Mouse (Mus musculus): ENCODE data around the gene Zmat5. TPM values are rescaled to one million over a fixed set of nuclear protein-coding genes. Genes with fewer than 3 reads are reported as not detected.

The Zmat5 gene
- total RNA-seq (2021): 10 to 100 TPM; 26.8 to 28.2 TPM

DNA sequence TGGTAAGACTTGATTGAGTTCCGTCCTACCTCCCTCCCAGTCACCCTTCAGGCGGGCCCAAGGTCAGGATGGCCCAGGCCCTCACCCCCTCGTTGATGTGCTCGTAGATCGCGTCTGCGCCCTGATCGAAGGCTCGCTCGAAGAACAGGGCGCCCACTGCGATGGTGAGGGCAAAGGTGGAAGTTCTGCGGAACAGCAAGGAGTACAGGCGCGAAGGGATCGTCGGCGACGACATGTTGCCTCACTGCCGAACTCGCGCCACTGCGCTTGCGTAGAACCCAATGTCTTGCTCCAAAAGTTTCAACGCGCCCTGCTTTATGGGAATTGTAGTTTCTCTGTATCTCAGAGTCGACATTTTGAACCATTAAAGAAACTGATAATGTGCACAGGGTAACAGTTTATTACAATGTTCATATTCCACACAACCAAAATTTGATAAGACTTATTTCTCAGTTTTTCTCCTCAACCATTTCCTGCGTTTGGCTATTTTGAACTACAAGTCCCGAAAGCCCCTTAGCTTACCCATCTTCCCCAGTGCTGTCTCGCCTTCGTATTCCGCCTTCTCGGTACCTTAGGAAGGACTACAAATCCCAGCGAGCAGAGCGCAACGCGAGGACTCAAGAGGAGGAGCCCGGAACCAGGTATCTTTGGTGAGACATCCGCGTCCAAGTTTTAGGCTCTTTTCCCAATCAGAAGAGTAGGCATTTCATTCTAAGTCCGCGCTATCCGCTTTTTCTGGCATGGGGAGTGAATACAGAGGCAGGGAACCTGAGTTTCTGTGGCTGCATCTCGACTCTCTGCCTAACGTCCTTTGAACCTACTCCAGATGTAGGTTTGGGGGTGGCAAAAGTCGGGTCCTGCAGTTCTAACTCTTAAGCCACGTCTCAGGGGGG is at the start of gene Zmat5, which contains the start of gene Uqcr10:
Gene Zmat5 (plus strand): TSS at position 607 of the 893 bp plus-strand sequence.
Gene Uqcr10 (minus strand): TSS at position 271 of the 893 bp plus-strand sequence.
- intact Hi-C loops (cut with DNase I): loop anchor here (5.0 kb wide), 1 partner anchor 267 kb away; no protein-coding TSS in a partner anchor
- DNase-seq (ENCODE audit: extremely low spot score in 1 of 2, low spot score in 2 of 2): peak; percentile 91 to 95

DNA sequence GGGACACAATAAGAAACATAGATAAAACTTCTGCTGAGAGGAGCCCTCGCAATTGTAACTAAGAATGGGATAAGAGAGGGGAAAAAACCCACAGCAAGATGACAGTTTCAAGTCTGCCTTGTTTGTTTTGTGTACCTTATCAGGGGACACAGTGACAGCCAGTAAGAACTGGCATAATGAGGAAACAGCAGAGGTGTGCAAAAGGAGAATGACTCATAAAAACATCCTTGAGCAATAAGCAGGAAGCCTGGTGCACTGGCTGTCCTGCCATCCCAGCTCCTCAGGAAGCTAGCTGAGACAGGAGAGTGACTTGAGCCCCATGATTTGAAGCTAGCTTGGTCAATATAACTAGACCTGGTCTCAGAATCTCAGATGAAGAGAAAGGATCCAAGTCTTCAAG is 44.7 kb upstream of the Zmat5 start:
- intact Hi-C loops (cut with DNase I): no loop called here
- no peak for DNase-seq (ENCODE audit: extremely low spot score in 1 of 2, low spot score in 2 of 2)

DNA sequence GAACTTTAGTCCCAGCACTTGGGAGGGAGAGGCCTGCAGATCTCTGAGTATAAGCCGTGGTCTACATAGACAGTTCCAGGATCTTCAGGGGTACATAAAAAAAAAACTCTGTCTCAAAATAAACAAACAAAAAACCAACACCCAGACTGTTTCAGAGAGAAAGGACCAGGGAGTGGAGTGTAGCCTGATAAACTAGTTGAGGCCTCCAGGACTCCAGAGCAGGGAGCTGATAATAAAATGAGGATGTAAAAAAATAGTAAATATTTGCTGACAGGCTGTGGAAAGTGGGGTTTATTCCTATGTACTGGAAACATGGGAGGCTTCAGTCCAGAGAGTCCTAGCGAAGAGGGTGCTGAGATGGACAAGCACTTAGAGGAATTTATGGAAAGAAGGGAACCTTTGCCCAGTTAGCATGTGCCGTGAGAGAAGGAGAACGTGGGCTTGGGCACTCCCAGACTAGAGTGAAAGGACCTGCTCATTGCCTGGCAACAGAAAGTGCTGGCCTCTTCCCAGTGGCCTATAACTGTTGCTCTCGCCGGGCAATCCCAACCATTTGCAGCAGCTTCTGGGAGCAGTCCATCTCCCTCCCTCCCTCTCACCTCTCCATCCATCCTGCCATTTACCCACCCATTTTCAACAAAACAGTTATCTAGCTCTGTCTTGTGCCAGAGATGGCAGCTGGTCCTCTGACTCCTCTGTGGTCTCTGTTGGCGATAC is 44.0 kb upstream of the Zmat5 start:
- no peak for DNase-seq (ENCODE audit: extremely low spot score in 1 of 2, low spot score in 2 of 2)
- intact Hi-C loops (cut with DNase I): no loop called here

DNA sequence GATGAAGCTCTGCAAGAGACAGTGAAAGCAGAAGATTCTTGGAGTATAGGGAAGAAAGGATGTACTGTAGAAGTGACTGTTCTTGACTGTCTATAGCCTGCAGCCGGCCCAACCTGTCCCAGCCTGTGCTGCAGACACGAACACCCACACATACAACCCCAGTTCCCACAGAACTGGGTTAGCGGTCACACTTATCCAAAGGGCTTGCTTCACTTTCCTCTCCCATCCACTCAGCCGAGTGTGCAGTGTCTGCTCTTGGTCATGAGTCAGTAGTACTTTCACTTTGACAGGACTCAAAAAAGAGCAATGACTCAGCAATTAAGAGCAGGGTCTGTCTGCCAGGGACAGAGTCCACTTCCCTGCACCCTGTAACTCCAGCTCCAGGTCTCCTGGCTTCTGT is 43.2 kb upstream of the Zmat5 start:
- intact Hi-C loops (cut with DNase I): no loop called here
- DNase-seq (ENCODE audit: extremely low spot score in 1 of 2, low spot score in 2 of 2): no peak

DNA sequence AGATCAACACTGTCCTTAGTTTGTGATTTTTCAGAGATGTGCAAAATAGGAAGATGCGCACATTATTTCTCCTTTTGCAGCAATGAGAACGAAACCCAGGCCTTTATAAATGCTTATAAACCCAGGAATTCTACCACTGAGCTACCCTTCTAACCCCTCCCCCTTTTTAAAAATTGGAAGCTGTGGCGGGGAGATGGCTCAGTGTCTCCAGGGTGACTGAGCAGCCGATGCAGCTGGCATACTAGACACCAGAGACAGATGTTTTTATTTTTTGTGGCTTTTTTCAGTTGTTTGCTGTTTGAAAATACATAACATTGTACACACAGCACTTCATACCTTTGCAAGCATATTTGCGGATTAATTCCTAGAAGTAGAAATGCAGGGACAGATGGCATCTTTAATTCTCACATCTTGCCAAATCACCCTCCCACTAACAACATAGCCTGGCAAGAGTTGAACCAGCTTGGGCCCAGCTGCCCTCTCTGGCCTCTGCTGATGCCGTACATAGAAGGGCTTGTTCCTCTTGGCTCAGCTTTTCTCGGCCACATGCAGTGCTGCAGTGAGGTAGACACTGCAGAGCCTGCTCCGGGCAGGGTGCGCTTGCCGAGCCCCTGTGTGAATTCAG is 42.5 kb upstream of the Zmat5 start:
- intact Hi-C loops (cut with DNase I): no loop called here
- no peak for DNase-seq (ENCODE audit: extremely low spot score in 1 of 2, low spot score in 2 of 2)

DNA sequence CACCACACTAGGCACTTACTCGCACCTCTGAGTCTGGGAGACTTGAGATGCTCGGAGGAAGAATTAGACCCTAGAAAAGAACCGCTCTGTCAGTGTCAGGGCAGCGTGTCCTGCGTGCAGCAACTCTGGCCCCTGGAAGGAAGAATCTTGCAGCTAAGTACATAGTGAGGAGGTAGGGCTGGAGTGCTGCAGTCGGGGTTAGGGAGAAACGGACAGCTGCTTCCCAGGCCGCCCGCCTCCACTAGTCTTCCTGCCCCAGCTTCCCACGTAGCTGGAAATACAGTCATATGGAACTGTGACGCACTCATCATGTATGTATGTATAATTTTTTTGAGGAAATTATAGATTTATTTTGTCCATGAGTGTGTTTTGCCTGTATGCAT is 42.0 kb upstream of the Zmat5 start:
- intact Hi-C loops (cut with DNase I): no loop called here
- DNase-seq (ENCODE audit: extremely low spot score in 1 of 2, low spot score in 2 of 2): no peak

DNA sequence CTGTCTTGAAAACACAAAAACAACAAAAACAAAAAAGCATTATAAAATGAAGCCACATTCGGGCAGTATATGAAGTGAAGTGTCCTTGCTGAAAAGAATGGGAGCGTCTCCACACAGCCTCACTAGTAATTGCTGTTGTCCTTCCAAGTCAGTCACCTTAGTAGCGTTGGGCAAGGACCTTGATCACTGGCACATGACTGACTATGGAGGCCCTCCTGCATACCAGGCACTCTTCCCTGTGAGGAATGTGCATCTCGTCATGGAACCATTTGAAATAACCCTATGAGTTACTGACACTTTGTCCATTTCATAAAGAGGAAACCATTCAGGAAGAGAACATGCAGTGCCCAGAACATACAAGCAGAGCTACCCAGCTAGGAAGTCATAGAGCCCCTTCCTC is 32.7 kb upstream of the Zmat5 start:
- DNase-seq (ENCODE audit: extremely low spot score in 1 of 2, low spot score in 2 of 2): no peak
- intact Hi-C loops (cut with DNase I): no loop called here

DNA sequence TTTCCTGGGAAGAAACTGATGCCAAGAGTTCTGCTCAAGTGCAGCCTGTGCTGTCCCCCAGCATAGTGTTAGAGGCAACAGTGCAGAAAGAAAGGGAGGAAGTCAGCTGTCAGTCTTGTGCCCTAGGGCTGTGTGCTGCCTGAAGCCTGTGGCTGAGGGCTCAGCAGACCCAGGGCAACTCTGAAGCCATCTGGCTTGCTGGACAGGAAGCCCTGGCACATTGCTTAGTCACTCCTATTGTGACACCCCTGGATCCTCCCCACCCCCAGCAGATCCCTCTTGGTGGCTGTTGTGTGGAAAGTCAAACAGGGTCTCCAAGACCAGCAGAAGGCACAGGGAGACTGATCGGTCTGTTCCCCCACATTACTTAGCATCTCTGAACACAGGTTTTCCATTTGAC is 29.9 kb upstream of the Zmat5 start:
- intact Hi-C loops (cut with DNase I): no loop called here

DNA sequence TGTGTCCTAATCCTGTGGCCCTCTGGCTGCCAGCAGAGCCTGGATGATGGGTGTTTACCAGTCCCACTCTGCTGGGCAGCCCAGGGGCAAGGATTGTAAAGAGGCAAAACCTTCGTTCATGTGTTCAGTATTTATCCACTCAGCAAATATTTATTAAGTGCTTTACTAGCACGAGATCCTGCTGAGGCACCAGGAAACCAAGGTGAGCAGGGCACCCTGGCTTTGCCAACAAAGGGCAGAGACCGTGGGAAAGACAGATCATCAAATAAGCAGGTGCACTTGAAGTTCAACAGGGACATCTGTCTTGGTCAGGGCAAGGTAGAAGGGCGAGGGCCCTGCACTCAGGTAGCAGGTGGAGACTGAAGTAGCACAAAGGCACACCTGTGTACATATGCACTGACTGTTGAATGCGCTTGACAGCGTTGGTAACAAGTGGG is 29.3 kb upstream of the Zmat5 start:
- DNase-seq (ENCODE audit: extremely low spot score in 1 of 2, low spot score in 2 of 2): no peak
- intact Hi-C loops (cut with DNase I): no loop called here

More for the DNA sequence above, 29.9 kb upstream of the Zmat5 start:
- no peak for DNase-seq (ENCODE audit: extremely low spot score in 1 of 2, low spot score in 2 of 2)

DNA sequence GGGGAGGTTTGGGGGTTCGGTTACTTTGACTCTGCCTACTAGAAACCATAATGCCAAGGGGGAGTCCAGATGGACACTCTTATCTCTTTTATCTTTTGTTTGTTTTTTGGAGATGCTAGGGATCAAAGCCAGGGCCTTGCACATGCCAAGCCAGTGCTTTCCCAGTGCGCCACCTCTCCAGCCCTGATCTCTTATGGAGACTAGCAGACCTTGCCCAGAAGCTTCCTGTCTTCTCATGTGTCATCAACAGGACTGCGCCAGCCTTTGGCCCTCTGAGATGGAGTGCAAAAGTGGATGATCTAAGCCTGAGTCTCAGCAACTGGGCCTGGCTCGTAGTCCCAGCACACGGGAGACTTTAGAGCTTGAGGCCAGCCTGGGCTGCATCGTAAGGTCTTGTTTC is 28.8 kb upstream of the Zmat5 start:
- intact Hi-C loops (cut with DNase I): no loop called here
- no peak for DNase-seq (ENCODE audit: extremely low spot score in 1 of 2, low spot score in 2 of 2)

DNA sequence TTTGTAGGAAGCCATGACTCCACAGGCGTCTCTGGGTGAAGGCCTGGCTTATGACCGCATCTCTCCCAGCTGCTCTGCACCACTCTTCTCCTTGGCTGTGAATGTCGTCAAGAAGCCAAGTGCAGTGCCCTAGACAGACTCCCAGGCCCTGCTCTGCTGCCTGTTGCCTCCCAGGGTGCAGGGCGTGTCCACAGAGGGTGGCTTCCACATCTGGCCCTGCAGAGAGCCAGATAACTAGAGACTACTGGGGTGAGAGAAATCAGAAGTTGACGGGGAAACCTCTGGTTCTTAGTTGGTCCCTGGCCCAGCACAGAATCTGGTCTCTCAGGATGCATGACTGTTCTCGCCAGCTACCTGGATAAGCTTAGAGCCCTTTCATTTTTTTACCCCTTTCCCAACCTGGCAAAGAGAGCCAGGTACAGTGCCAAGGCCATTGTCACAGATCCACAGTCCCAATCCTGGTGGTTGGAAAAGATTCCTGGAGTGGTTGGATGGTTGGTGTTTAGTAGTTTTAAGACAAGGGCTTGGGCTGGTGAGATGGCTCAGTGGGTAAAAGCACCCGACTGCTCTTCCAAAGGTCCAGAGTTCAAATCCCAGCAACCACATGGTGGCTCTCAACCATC is 27.1 kb upstream of the Zmat5 start:
- intact Hi-C loops (cut with DNase I): no loop called here
- DNase-seq (ENCODE audit: extremely low spot score in 1 of 2, low spot score in 2 of 2): no peak

DNA sequence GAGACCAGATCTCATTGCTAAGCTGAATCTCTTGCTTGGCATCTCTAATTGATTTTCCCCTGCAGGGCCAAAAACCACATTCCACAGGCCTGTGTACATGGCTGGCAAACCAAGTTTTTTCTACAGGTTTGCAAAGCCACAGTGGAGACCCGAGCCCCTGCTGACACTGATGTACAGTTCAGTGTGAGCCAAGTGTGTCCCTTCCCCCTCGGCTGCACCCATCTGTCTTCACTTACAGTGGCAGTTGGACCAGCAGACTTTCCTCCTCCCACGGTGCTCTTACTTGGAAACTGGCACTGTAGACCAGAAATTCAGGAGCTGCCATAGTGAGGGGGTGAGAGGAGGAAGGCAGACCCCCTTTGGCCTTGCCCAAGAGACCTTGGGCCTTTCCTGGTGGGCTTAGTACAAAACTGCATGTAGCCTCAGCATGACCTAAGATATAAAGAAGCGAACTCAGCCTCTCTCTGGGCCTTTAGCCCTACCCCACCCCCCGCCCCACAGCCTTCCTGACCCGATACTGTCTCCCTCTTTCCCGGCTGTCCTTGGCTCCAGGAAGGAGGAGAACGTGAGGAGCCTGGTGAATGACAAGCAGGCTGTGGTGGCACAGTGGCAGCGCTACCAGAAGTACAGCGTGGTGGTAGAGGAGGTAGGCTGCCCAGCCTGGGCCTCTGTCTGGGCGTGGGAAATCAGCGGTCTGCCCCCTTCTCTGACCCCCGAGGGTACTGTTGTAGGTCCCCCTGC is 25.6 kb upstream of the Zmat5 start:
- intact Hi-C loops (cut with DNase I): no loop called here
- peak; percentile 47 to 55 for DNase-seq (ENCODE audit: extremely low spot score in 1 of 2, low spot score in 2 of 2)

DNA sequence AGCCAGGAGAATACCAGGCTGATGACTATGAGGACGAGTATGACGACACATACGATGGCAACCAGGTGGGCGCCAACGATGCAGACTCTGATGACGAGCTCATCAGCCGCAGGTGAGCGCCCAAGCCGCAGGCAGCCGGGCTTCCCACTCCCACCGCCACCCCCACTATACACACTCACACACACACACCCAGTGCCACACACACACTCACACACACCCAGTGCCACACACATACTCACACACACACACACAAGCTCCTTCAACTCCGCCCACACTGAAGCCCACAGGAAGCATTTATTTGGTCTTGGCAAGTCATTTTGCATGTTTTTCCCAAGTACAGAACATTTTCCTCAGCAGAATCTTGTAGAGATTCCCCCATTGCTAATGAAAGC is 25.0 kb upstream of the Zmat5 start:
- no peak for DNase-seq (ENCODE audit: extremely low spot score in 1 of 2, low spot score in 2 of 2)

DNA sequence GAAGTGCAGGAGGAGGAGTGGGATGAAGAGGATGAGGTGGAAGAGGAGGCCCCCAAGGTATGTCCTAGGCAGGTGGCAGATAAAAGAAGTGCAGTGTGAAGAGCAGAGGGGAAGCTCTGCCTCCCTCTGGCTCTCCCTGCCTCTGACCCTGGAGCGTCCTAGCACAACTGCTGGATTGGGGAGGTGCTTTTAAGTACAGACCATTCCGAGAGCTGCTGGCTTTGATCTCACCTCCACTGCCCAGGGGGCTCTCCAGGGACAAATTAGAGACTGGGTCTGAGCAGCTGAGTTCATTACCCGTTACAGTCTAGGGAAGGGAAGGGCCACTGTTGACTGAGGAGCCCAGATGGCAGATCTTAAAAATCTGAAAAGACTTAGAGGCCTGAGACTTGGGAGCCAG is 24.4 kb upstream of the Zmat5 start:
- intact Hi-C loops (cut with DNase I): no loop called here
- DNase-seq (ENCODE audit: extremely low spot score in 1 of 2, low spot score in 2 of 2): no peak

More for the DNA sequence above, 25.0 kb upstream of the Zmat5 start:
- intact Hi-C loops (cut with DNase I): no loop called here

DNA sequence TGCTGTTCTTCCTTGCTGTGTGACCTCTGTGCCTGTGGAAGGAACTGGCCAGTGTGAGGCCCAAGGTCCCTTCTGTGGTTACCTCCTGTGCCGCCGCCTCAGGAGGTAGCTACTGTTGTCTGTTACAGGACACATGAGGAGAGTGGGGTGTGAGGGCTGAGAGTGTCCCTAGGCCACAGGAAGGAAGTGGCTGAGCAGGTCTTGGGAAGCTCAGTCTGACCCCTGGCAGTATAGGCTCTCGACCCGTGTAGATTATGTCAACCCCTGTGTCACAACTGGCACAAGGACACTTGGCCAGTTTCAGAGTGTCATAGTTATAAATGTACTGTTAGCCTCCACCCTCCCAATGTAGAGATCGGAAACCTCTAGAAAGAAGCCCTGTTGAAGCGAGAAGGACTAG is 21.0 kb upstream of the Zmat5 start:
- intact Hi-C loops (cut with DNase I): no loop called here
- DNase-seq (ENCODE audit: extremely low spot score in 1 of 2, low spot score in 2 of 2): no peak

DNA sequence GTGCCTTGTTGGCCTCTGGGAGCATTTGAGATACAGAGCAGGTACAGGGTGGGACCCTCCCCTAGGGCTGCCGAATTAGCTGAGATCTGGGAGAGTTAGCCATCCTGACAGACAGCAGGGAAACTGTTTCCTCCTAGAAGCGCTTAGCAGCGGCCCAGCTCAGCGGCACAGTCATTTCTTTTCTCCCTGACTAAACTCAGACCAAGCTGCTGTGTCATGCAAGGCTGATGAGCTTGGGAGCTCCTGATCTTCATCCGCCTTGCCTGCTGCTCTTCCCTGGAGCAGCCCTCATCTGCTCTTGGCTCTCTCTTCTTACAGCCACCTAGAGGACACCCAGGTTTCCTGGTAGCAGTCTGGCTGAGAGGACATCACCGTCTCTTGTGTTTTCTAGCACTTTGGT is 20.3 kb upstream of the Zmat5 start:
- no peak for DNase-seq (ENCODE audit: extremely low spot score in 1 of 2, low spot score in 2 of 2)
- intact Hi-C loops (cut with DNase I): no loop called here

DNA sequence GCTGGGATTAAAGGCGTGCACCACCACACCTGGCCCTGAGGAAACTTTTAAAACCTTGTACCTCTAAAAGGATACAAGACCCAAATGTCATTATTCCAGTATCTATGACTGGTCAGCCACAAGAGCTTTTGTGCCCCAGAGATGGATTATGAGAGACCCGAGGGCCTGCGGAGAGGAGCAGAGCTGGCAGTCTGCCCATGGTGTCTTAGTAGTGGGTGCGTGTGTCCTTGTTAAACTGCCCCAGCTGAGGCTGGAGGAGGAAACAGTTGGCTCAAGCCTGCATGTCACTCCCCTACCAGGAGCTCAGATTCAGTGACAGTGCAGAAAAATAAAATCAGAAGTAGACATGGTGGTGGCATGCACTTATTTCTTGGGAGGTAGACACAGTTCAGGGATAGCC is 19.4 kb upstream of the Zmat5 start:
- intact Hi-C loops (cut with DNase I): no loop called here
- no peak for DNase-seq (ENCODE audit: extremely low spot score in 1 of 2, low spot score in 2 of 2)

DNA sequence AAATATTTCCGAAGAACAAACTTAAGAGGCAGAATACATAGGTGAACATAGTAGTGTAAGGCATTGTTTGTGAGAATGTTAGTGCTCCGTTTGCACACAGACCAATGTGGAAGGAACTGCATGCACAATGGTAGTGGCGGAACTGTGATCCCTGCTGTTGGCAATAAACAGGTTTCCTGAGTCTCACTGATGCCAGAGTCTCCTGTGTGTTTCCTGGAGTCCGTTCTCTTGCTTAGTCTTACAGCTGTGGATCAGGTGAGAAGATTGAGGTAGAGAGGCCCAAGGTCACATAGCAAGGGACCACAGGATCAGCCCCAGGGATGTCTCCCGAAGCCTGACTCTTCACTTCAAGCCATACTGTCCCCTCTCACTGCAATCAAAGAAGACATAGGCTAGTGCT is 19.0 kb upstream of the Zmat5 start:
- no peak for DNase-seq (ENCODE audit: extremely low spot score in 1 of 2, low spot score in 2 of 2)
- intact Hi-C loops (cut with DNase I): no loop called here

DNA sequence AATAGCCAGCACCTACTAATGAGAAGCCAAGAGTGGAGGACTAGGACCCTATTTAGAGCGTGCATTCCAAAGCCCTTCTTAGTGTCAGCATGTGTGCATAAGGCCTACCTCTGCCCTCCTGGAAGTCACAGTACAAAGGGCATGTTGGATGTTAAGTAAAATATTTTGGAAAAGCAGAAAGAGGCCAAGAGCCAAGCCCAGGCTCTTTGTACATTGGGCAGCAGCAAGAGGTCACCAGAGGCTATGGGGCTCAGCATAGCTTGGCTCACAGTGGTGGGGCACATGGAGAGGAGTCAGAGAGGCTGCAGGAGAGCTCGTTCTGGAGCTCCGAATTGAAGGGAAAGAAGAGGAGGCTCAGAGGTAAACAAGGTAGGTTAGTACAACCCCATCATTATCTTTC is 17.5 kb upstream of the Zmat5 start:
- intact Hi-C loops (cut with DNase I): no loop called here

More for the DNA sequence above, 17.5 kb upstream of the Zmat5 start:
- DNase-seq (ENCODE audit: extremely low spot score in 1 of 2, low spot score in 2 of 2): no peak

All from left cerebral cortex, postnatal 10 days (tissue).